Mouse (Mus musculus): ENCODE data around the gene Radil.

DNA sequence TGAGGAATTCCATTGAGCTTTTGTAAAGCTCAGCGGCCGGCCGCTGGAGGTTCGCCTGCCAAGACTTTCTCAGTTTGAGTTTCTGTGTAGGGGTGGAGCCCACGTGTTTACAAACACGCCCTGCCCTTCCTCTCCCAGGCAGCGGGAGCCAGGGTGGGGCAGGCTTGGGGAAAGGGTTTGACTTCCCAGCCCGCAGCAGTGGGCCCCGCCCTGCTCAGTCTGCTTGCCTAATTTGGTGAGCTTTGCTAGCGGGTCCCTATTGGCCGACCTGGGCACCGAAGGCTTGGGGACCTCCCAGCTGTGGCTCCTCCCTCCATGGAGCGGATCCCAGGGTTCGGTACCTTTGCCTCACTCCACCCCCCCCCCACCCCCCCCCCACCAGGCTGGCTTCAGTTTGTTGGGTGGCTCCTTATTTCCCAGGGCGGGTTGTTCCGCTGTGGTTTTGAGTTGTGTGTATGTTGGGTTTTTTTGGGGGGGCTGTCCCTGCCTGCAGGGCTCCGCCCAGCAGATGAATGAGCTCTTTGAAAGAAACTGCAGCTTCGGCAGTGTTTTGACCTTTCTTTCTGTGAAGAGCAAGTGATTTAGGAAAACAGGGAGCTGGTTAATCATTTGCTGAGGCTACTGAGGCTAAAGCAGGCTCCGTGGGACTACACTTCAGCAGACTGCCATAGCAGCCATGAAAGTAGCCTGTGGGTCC lies 110.3 kb downstream of the Radil start:
- TF ChIP-seq POLR2A (IDR thresholded peaks at IDR 0.05; ENCODE audit: insufficient read depth, low read depth, low read length) (no peak), CTCF (IDR thresholded peaks at IDR 0.05; ENCODE audit: insufficient read depth, low read depth, low read length) (no peak)

Measured in olfactory bulb, adult 2 months (tissue).